Mouse (Mus musculus) thymus, adult 2 months (tissue): ENCODE results near the gene Tecta. TPM values are rescaled to one million over a fixed set of nuclear protein-coding genes. Genes with fewer than 3 reads are reported as not detected.

Experiments
- DNase-seq: peaks from one replicate; pipeline ENCODE4 v3.0.0; 2021
- H3K27ac ChIP-seq: fragments of 200-500 bp; 2 replicates; pipeline ENCODE4 v1.5.1; 2012; ENCODE audit warnings: low read length, control low read depth; ENCODE audit not compliant: control insufficient read depth, insufficient read depth
- H3K27me3 ChIP-seq: fragments of 200-500 bp; 2 replicates; pipeline ENCODE4 v1.6.1; 2012; ENCODE audit warnings: mild to moderate bottlenecking, low read length, moderate library complexity, mixed read lengths; ENCODE audit not compliant: control insufficient read depth, insufficient read depth
- H3K36me3 ChIP-seq: fragments of 200-500 bp; 2 replicates; pipeline ENCODE4 v1.6.1; 2012; ENCODE audit warnings: mild to moderate bottlenecking, low read length, moderate library complexity; ENCODE audit not compliant: control insufficient read depth, insufficient read depth
- H3K4me1 ChIP-seq: fragments of 200-500 bp; replicated peaks from 2 replicates; pipeline ENCODE4 v1.6.1; 2012; ENCODE audit warnings: low read length; ENCODE audit not compliant: control insufficient read depth, insufficient read depth
- H3K4me3 ChIP-seq: fragments of 200-500 bp; 2 replicates; pipeline ENCODE4 v1.5.1; 2012; ENCODE audit warnings: mild to moderate bottlenecking, low read length, control low read depth, moderate library complexity; ENCODE audit not compliant: control insufficient read depth, insufficient read depth
- CTCF ChIP-seq: fragments of 200-500 bp; IDR thresholded peaks from 2 replicates; pipeline ENCODE4 v1.5.1; 2012; ENCODE audit warnings: mild to moderate bottlenecking, control low read depth, low read length, moderate library complexity, borderline replicate concordance; ENCODE audit not compliant: control insufficient read depth, poor library complexity, insufficient read depth; ENCODE audit errors: extremely low read depth
- POLR2A ChIP-seq: fragments of 200-500 bp; IDR thresholded peaks from 2 replicates; pipeline ENCODE4 v1.6.1; 2012; ENCODE audit warnings: mild to moderate bottlenecking, low read length, control low read depth, moderate library complexity; ENCODE audit not compliant: control insufficient read depth, poor library complexity, insufficient read depth; ENCODE audit errors: extremely low read depth
- WGBS: fragments of 180-500 bp; shearing (Covaris S2); methylation state at CpG from one replicate; pipeline ENCODE4 v1.1.7; 2018; 5-methylcytosine and 5-hydroxymethylcytosine counted together
- polyA plus RNA-seq: library from polyadenylated mRNA; depleted of rRNA; stranded (reverse); fragments of >200 nt; gene quantifications from 2 replicates; pipeline ENCODE4 v1.2.3, GENCODE M21; 2012

Tecta gene
- polyA plus RNA-seq, 1 experiment: 0.35 TPM

GRCm38 (mm10) chr9:42337026-42337425 lies 62.7 kb downstream of the Tecta start:
- DNase-seq: no peak
- Histone ChIP-seq H3K4me3 (no peak overlapping the region), H3K27me3 (no peaks in the 10 kb centered on the region), H3K4me1 (no peaks in the 10 kb centered on the region), H3K36me3 (no peaks in the 10 kb centered on the region), H3K27ac (no peak overlapping the region)
- 57% methylated on average over 13 of the region's 13 CpGs for WGBS
- no peak for TF ChIP-seq CTCF
- TF ChIP-seq POLR2A: no peak

- TF ChIP-seq CTCF: no peak
- no peak for TF ChIP-seq POLR2A
- H3K4me3 ChIP-seq: no peak overlapping the region
- H3K27ac ChIP-seq: no peak overlapping the region
- H3K4me1 ChIP-seq: no peaks in the 10 kb centered on the region
- no peaks in the 10 kb centered on the region for H3K27me3 ChIP-seq
- DNase-seq: no peak
- WGBS: 96% methylated on average over 1 of the region's 1 CpGs
- H3K36me3 ChIP-seq: no peaks in the 10 kb centered on the region
These were observed 63.2 kb downstream of the Tecta start for GRCm38 (mm10) chr9:42336575-42336974.

- Histone ChIP-seq H3K4me1 (no peaks in the 10 kb centered on the region), H3K4me3 (no peak overlapping the region), H3K36me3 (no peaks in the 10 kb centered on the region), H3K27ac (no peak overlapping the region), H3K27me3 (no peaks in the 10 kb centered on the region)
- DNase-seq: no peak
- WGBS: 88% methylated on average over 3 of the region's 3 CpGs
- TF ChIP-seq CTCF: no peak
- TF ChIP-seq POLR2A: no peak
These were observed 64.8 kb downstream of the Tecta start for GRCm38 (mm10) chr9:42334885-42335284.

- Histone ChIP-seq H3K4me1 (no peaks in the 10 kb centered on the region), H3K27ac (no peak overlapping the region), H3K4me3 (no peak overlapping the region), H3K36me3 (no peaks in the 10 kb centered on the region), H3K27me3 (no peaks in the 10 kb centered on the region)
- TF ChIP-seq POLR2A (no peak), CTCF (no peak)
- WGBS: 86% methylated on average over 12 of the region's 12 CpGs
- DNase-seq: no peak
These were observed 67.0 kb downstream of the Tecta start for GRCm38 (mm10) chr9:42332692-42333091.

- H3K4me1 ChIP-seq: no peaks in the 10 kb centered on the region
- H3K27me3 ChIP-seq: no peaks in the 10 kb centered on the region
- 96% methylated on average over 7 of the region's 7 CpGs for WGBS
- no peaks in the 10 kb centered on the region for H3K36me3 ChIP-seq
- no peak overlapping the region for H3K4me3 ChIP-seq
- TF ChIP-seq CTCF (no peak), POLR2A (no peak)
- DNase-seq: no peak
- no peak overlapping the region for H3K27ac ChIP-seq
These were observed 68.4 kb downstream of the Tecta start for GRCm38 (mm10) chr9:42331341-42331740.

GRCm38 (mm10) chr9:42329753-42330152 lies 70.0 kb downstream of the Tecta start:
- Histone ChIP-seq H3K27ac (no peak overlapping the region), H3K4me3 (no peak overlapping the region), H3K36me3 (no peaks in the 10 kb centered on the region), H3K27me3 (no peaks in the 10 kb centered on the region; the same call in 1 of the 2 replicates), H3K4me1 (no peaks in the 10 kb centered on the region)
- no peak for DNase-seq
- WGBS: 78% methylated on average over 9 of the region's 9 CpGs
- TF ChIP-seq CTCF (no peak), POLR2A (no peak)

GRCm38 (mm10) chr9:42326688-42327440 lies 72.9 kb downstream of the Tecta start:
- no peak overlapping the region for H3K4me3 ChIP-seq
- H3K27ac ChIP-seq: no peak overlapping the region
- 35% methylated on average over 11 of the region's 11 CpGs for WGBS
- no peaks in the 10 kb centered on the region for H3K36me3 ChIP-seq
- H3K4me1 ChIP-seq: no peaks in the 10 kb centered on the region
- TF ChIP-seq CTCF (no peak), POLR2A (no peak)
- H3K27me3 ChIP-seq: no peaks in the 10 kb centered on the region; the same call in 1 of the 2 replicates
- DNase-seq: no peak
